Mouse (Mus musculus): ENCODE data around the gene Dlec1. TPM values are rescaled to one million over a fixed set of nuclear protein-coding genes. Genes with fewer than 3 reads are reported as not detected.

The Dlec1 gene
- polyA plus RNA-seq, 1 experiment from 2014 or later: 6.1 TPM

GRCm38 (mm10) chr9:119151751-119152150 is 49.5 kb downstream of the Dlec1 start:
- Histone ChIP-seq H3K9me3 (ENCODE audit: low read length) (no peaks in the 10 kb centered on the region), H3K27ac (ENCODE audit: low read length) (no peak overlapping the region), H3K4me1 (ENCODE audit: insufficient read depth, low read length) (0 out of 2 replicates have a peak, but pooled peaks cover 3% of the 10 kb centered on the region), H3K4me2 (replicated peaks; ENCODE audit: low read depth, low read length) (no peak overlapping the region), H3K27me3 (ENCODE audit: insufficient read depth, low read length) (peaks cover 2% of the 10 kb centered on the region; the same call in 1 of the 2 replicates), H3K36me3 (ENCODE audit: insufficient read depth, low read length) (no peaks in the 10 kb centered on the region), H3K4me3 (ENCODE audit: low read length) (no peak overlapping the region), H3K9ac (replicated peaks; ENCODE audit: low read length) (no peak overlapping the region)
- ATAC-seq (ENCODE audit: low FRiP score, low TSS enrichment): no peak
- WGBS: 51% methylated on average over 2 of the region's 2 CpGs

DNA sequence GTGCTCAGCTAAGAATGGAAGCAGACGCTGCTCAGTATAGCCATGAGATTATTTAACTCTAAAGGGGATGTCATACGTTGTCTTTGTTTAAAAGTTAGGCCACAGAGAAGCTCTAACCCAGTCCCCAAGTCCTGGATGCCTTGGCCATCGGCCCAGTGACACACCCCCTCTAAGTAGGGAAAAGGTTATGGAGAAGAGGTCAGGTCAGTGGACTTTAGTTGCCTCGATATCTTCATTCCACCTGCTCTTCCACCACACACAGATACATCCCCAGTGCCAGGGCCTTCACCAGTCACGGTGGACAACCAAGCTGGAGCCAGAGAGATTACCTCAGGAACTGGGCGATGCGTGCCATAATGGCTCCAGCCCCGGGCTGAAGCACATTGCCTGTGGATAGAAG is 53.1 kb downstream of the Dlec1 start:
- 79% methylated on average over 8 of the region's 8 CpGs for WGBS
- no peak for ATAC-seq (ENCODE audit: low FRiP score, low TSS enrichment)

DNA sequence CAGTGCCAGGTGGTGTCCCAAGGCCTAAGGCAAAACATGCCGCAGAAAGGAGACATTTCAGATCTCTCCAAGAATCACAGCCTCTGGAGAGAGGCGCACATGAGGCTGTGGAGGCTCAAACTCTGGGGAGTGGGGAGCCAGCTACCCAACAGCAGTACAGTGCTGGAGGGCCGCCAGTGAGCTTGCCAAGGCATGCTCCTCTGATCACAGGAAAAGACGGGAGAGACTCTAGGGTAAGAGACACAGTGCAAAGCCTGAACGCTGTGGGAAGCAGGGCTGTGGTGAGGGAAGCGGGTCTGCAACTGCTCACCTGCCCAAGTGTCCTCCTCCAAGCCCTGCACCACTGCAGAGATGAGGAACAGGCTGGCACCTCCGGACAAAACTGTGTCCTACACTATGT is 53.5 kb downstream of the Dlec1 start:
- no peak overlapping the region for H3K27ac ChIP-seq (ENCODE audit: low read length)
- no peak for ATAC-seq (ENCODE audit: low FRiP score, low TSS enrichment)
- H3K9me3 ChIP-seq (ENCODE audit: low read length): no peaks in the 10 kb centered on the region
- H3K4me1 ChIP-seq (ENCODE audit: insufficient read depth, low read length): 0 out of 2 replicates have a peak, but pooled peaks cover 3% of the 10 kb centered on the region
- peaks cover 2% of the 10 kb centered on the region; the same call in 1 of the 2 replicates for H3K27me3 ChIP-seq (ENCODE audit: insufficient read depth, low read length)
- 0 out of 2 replicates have a peak overlapping the region, but pooled peaks have one; percentile 13 for H3K9ac ChIP-seq (replicated peaks; ENCODE audit: low read length)
- no peaks in the 10 kb centered on the region for H3K36me3 ChIP-seq (ENCODE audit: insufficient read depth, low read length)
- peak overlapping the region; percentile 63; the same call in 1 of the 2 replicates for H3K4me2 ChIP-seq (replicated peaks; ENCODE audit: low read depth, low read length)
- 53% methylated on average over 7 of the region's 7 CpGs for WGBS
- peak overlapping the region; percentile 54 for H3K4me3 ChIP-seq (ENCODE audit: low read length)

More for the DNA sequence above, 53.1 kb downstream of the Dlec1 start:
- no peak overlapping the region for H3K27ac ChIP-seq (ENCODE audit: low read length)
- no peaks in the 10 kb centered on the region for H3K9me3 ChIP-seq (ENCODE audit: low read length)
- no peaks in the 10 kb centered on the region for H3K36me3 ChIP-seq (ENCODE audit: insufficient read depth, low read length)
- H3K27me3 ChIP-seq (ENCODE audit: insufficient read depth, low read length): peaks cover 2% of the 10 kb centered on the region; the same call in 1 of the 2 replicates
- 0 out of 2 replicates have a peak, but pooled peaks cover 3% of the 10 kb centered on the region for H3K4me1 ChIP-seq (ENCODE audit: insufficient read depth, low read length)
- H3K9ac ChIP-seq (replicated peaks; ENCODE audit: low read length): no peak overlapping the region
- 0 out of 2 replicates have a peak overlapping the region, but pooled peaks have one; percentile 63 for H3K4me2 ChIP-seq (replicated peaks; ENCODE audit: low read depth, low read length)
- H3K4me3 ChIP-seq (ENCODE audit: low read length): no peak overlapping the region

GRCm38 (mm10) chr9:119156278-119157201 is 54.3 kb downstream of the Dlec1 start, which contains the start of gene Acaa1b:
TSS of gene Acaa1b (minus strand) at chr9:119157093.
- peak within 1 kb of the TSS; percentile 11; the same call in 1 of the 2 replicates for H3K27ac ChIP-seq (ENCODE audit: low read length)
- no peaks in the 10 kb centered on the region for H3K36me3 ChIP-seq (ENCODE audit: insufficient read depth, low read length)
- ATAC-seq (ENCODE audit: low FRiP score, low TSS enrichment): peak; percentile 90
- peak within 1 kb of the TSS; percentile 63 for H3K4me2 ChIP-seq (replicated peaks; ENCODE audit: low read depth, low read length)
- peaks cover 2% of the 10 kb centered on the region; the same call in 1 of the 2 replicates for H3K27me3 ChIP-seq (ENCODE audit: insufficient read depth, low read length)
- H3K4me1 ChIP-seq (ENCODE audit: insufficient read depth, low read length): 0 out of 2 replicates have a peak, but pooled peaks cover 3% of the 10 kb centered on the region
- WGBS: under 1% methylated on average over 65 of the region's 65 CpGs
- peak within 1 kb of the TSS; percentile 60 for H3K9ac ChIP-seq (replicated peaks; ENCODE audit: low read length)
- H3K9me3 ChIP-seq (ENCODE audit: low read length): no peaks in the 10 kb centered on the region
- H3K4me3 ChIP-seq (ENCODE audit: low read length): peak within 1 kb of the TSS; percentile 54

DNA sequence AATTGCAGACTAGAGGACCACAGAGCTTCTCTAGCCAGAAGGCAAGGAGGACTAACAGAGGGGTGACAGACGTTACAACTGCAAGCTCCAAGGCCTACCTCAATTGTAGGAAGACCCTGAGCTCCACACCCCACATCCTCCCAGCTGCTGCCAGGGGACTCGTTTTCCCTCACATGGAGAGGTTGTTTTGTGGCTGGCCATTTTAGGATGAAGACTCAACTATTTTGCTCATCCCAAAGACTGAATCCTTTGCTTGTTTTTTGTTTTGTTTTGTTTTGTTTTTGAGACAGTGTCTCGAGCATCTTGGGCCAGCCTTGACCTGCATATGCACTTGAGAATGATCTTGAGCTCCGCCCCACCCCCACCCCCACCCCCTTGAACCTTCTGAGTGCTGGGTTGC is 56.6 kb downstream of the Dlec1 start, which contains the start of gene Gm47289:
Gm47289 (plus strand) TSS at position 301 of the 400 bp plus-strand sequence.
- Histone ChIP-seq H3K4me3 (ENCODE audit: low read length) (no peak within 1 kb of the TSS), H3K27me3 (ENCODE audit: insufficient read depth, low read length) (peaks cover 2% of the 10 kb centered on the region; the same call in 1 of the 2 replicates)
- 39% methylated on average over 4 of the region's 4 CpGs for WGBS

GRCm38 (mm10) chr9:119160689-119161088 is 58.4 kb downstream of the Dlec1 start:
- 0 out of 2 replicates have a peak, but pooled peaks cover 3% of the 10 kb centered on the region for H3K4me1 ChIP-seq (ENCODE audit: insufficient read depth, low read length)
- ATAC-seq (ENCODE audit: low FRiP score, low TSS enrichment): 0 out of 2 replicates have a peak, but pooled peaks have one; percentile 39
- H3K27ac ChIP-seq (ENCODE audit: low read length): peak overlapping the region; percentile 40; the same call in 1 of the 2 replicates
- no peak overlapping the region for H3K9ac ChIP-seq (replicated peaks; ENCODE audit: low read length)
- WGBS: 85% methylated on average over 3 of the region's 3 CpGs
- H3K9me3 ChIP-seq (ENCODE audit: low read length): no peaks in the 10 kb centered on the region
- H3K27me3 ChIP-seq (ENCODE audit: insufficient read depth, low read length): no peaks in the 10 kb centered on the region
- no peak overlapping the region for H3K4me2 ChIP-seq (replicated peaks; ENCODE audit: low read depth, low read length)
- H3K36me3 ChIP-seq (ENCODE audit: insufficient read depth, low read length): no peaks in the 10 kb centered on the region
- H3K4me3 ChIP-seq (ENCODE audit: low read length): no peak overlapping the region

More for the DNA sequence above, 56.6 kb downstream of the Dlec1 start, which contains the start of gene Gm47289:
- no peak within 1 kb of the TSS for H3K9ac ChIP-seq (replicated peaks; ENCODE audit: low read length)
- no peaks in the 10 kb centered on the region for H3K9me3 ChIP-seq (ENCODE audit: low read length)
- H3K27ac ChIP-seq (ENCODE audit: low read length): no peak within 1 kb of the TSS
- no peak for ATAC-seq (ENCODE audit: low FRiP score, low TSS enrichment)
- H3K4me2 ChIP-seq (replicated peaks; ENCODE audit: low read depth, low read length): no peak within 1 kb of the TSS
- H3K4me1 ChIP-seq (ENCODE audit: insufficient read depth, low read length): 0 out of 2 replicates have a peak, but pooled peaks cover 3% of the 10 kb centered on the region
- H3K36me3 ChIP-seq (ENCODE audit: insufficient read depth, low read length): no peaks in the 10 kb centered on the region

DNA sequence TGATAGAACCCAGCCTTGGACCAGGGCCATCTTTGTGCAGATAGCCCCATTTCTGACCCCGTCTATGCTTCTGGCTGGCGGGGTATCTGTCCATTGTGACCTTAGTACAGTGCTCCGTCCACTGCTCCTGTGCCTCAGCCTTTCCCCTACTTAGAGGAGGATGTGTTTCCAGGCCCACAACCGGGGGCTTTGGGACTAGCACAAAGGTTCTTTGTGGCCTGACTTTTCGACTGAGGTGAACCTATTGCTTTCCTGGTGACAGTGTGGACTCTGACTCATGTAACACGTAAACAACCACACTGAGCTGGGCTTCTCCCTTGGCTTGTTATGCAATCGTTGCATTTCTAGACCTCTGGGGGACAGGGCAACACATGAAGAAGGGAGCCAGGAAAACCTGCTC is 62.5 kb downstream of the Dlec1 start:
- ATAC-seq (ENCODE audit: low FRiP score, low TSS enrichment): no peak
- no peaks in the 10 kb centered on the region for H3K27me3 ChIP-seq (ENCODE audit: insufficient read depth, low read length)
- H3K36me3 ChIP-seq (ENCODE audit: insufficient read depth, low read length): no peaks in the 10 kb centered on the region
- H3K4me1 ChIP-seq (ENCODE audit: insufficient read depth, low read length): no peaks in the 10 kb centered on the region
- 0 out of 2 replicates have a peak, but pooled peaks cover 4% of the 10 kb centered on the region for H3K9me3 ChIP-seq (ENCODE audit: low read length)
- no peak overlapping the region for H3K4me2 ChIP-seq (replicated peaks; ENCODE audit: low read depth, low read length)
- 89% methylated on average over 7 of the region's 7 CpGs for WGBS
- H3K27ac ChIP-seq (ENCODE audit: low read length): no peak overlapping the region
- no peak overlapping the region for H3K4me3 ChIP-seq (ENCODE audit: low read length)
- no peak overlapping the region for H3K9ac ChIP-seq (replicated peaks; ENCODE audit: low read length)

DNA sequence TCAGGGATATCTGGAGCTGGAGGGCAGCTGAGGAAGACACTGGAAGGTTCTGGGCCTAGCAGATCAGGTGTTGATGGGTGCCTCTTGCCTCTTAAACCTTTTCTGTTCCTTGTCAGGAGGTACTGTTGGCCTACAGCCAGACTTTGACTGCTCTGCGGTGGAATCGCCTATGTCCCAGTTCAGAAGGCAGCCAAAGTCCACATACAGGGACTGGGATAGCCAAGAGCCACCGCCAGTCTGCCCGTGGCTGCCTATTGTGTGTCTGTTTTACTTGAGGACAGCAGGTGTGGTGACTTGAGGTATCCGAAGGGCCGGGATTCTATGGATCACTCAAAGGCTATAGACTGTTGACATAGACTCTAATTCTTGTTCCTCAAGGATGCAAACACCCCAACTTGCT is 63.3 kb downstream of the Dlec1 start:
- 94% methylated on average over 6 of the region's 6 CpGs for WGBS
- no peak overlapping the region for H3K4me3 ChIP-seq (ENCODE audit: low read length)
- no peak for ATAC-seq (ENCODE audit: low FRiP score, low TSS enrichment)

GRCm38 (mm10) chr9:119167608-119168007 is 65.3 kb downstream of the Dlec1 start:
- Histone ChIP-seq H3K9me3 (ENCODE audit: low read length) (0 out of 2 replicates have a peak, but pooled peaks cover 4% of the 10 kb centered on the region), H3K4me3 (ENCODE audit: low read length) (no peak overlapping the region), H3K4me2 (replicated peaks; ENCODE audit: low read depth, low read length) (no peak overlapping the region), H3K27me3 (ENCODE audit: insufficient read depth, low read length) (no peaks in the 10 kb centered on the region), H3K9ac (replicated peaks; ENCODE audit: low read length) (no peak overlapping the region), H3K4me1 (ENCODE audit: insufficient read depth, low read length) (no peaks in the 10 kb centered on the region), H3K36me3 (ENCODE audit: insufficient read depth, low read length) (no peaks in the 10 kb centered on the region), H3K27ac (ENCODE audit: low read length) (no peak overlapping the region)
- 75% methylated on average over 2 of the region's 2 CpGs for WGBS
- ATAC-seq (ENCODE audit: low FRiP score, low TSS enrichment): no peak

More for the DNA sequence above, 63.3 kb downstream of the Dlec1 start:
- Histone ChIP-seq H3K4me2 (replicated peaks; ENCODE audit: low read depth, low read length) (no peak overlapping the region), H3K27ac (ENCODE audit: low read length) (no peak overlapping the region), H3K9me3 (ENCODE audit: low read length) (0 out of 2 replicates have a peak, but pooled peaks cover 4% of the 10 kb centered on the region), H3K4me1 (ENCODE audit: insufficient read depth, low read length) (no peaks in the 10 kb centered on the region), H3K36me3 (ENCODE audit: insufficient read depth, low read length) (no peaks in the 10 kb centered on the region), H3K9ac (replicated peaks; ENCODE audit: low read length) (no peak overlapping the region), H3K27me3 (ENCODE audit: insufficient read depth, low read length) (no peaks in the 10 kb centered on the region)
